Mouse (Mus musculus): Measurements from ENCODE around the gene Srsf1. TPM values are rescaled to one million over a fixed set of nuclear protein-coding genes. Genes with fewer than 3 reads are reported as not detected.

Gene Srsf1
- polyA plus RNA-seq, 1 experiment = 247 TPM

DNA sequence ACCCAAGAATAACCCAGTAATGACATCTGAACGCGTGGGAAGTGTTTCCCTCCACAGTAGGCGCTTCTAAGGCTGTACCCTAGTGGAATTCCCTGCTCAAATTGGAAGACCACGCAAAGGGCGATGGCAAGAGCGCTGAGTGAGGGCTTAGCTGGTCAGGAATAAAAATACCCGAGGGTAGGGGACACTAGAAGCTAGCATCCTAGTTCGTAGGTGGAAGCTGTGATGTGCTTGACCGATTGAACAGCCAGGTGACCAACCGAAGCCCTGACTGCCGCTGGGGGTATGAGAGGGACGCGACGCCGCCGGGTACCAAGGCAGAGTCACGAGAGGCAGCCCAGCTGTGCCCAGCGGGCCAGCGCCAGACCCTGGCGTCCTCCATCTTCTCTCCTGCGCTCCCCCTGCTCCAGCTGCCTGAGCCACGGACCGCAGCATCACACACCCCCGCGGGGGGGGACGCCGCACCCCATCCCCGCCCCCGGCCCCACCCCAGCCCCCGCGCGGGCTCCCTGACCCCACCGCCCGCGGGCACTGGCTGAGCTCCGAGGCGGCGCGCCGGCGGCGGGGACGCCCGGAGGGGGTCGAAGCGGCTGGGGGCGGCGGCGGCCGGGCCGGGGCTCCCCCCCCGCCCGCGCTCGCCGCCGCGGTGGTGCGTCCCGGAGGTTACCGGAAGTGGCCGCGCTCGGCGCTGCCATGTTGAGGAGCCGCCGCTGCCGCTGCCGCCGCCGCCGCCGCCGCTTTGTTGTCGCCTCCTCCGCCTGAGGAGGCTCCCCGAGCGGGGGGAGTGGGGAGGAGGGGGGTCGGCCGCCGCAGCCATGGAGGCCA, 20.6 kb downstream of the Srsf1 start, which contains the start of gene Vezf1:
Gene Vezf1, plus strand, starts transcription at position 694 of the 825 bp plus-strand sequence.
- 0 out of 2 replicates have a peak, but pooled peaks have one; percentile 33 for TF ChIP-seq POLR2A (IDR thresholded peaks at IDR 0.05; ENCODE audit: control insufficient read depth, extremely low read depth, insufficient read depth, low read length, poor library complexity)
- no peak for TF ChIP-seq CTCF (IDR thresholded peaks at IDR 0.05; ENCODE audit: borderline replicate concordance, control insufficient read depth, extremely low read depth, insufficient read depth, low read length, poor library complexity)
- peaks cover 7% of the 10 kb centered on the region for H3K4me1 ChIP-seq (replicated peaks; ENCODE audit: control insufficient read depth, insufficient read depth, low read length)
- 3% methylated on average over 73 of the region's 81 CpGs for WGBS
- peak within 1 kb of the TSS; percentile 96 for H3K4me3 ChIP-seq (ENCODE audit: control insufficient read depth, insufficient read depth, low read length)
- DNase-seq = peak; percentile 74
- H3K27me3 ChIP-seq (ENCODE audit: control insufficient read depth, insufficient read depth, low read length) = no peaks in the 10 kb centered on the region
- H3K27ac ChIP-seq (ENCODE audit: control insufficient read depth, insufficient read depth, low read length) = peak within 1 kb of the TSS; percentile 14; the same call in 1 of the 2 replicates
- no peaks in the 10 kb centered on the region for H3K36me3 ChIP-seq (ENCODE audit: control insufficient read depth, insufficient read depth, low read length)

DNA sequence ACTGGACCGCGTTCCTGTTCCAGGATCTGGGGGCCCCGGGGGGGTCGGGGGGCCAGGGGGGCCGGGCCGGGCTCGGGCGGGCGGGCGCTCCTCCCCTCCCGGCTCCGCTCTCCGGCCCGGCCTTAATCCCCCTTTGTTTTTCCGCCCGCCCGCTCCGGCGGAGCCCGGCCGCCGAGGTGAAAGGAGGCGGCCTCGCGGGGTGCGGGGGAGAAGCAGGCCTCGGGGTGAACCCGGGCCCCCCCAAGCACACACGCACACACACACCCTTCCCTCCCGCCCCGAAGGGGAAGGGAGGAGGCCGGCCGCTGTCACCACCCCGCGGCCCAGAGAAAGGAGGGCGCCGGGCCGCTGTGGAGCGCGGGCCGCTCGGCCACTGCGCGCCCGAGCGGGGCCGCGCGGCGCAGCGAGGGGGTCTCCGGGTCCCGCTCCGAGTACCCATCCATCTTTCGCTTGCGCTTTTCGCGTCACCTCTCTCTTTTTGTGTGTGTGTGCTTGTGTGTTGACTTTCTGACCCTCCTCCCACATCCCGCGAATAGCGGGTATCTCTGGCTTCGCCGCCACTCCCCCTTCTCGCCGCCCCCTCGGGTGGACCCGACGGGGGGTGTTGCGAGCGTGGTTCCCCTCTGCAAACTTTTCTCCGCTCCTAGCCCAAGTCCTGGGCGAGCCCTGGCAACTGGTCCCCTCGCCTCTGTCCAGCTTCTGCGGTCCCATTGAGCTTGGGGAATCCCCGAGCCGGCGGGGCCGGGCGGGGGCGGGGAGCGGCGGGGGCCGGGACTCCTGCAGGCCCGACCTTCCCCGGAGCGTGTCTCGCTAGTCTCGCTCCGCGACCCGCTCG, 21.5 kb downstream of the Srsf1 start:
- Histone ChIP-seq H3K27ac (ENCODE audit: control insufficient read depth, insufficient read depth, low read length) (peak overlapping the region; percentile 1; the same call in 1 of the 2 replicates), H3K27me3 (ENCODE audit: control insufficient read depth, insufficient read depth, low read length) (no peaks in the 10 kb centered on the region), H3K4me3 (ENCODE audit: control insufficient read depth, insufficient read depth, low read length) (peak overlapping the region; percentile 79), H3K4me1 (replicated peaks; ENCODE audit: control insufficient read depth, insufficient read depth, low read length) (peaks cover 14% of the 10 kb centered on the region), H3K36me3 (ENCODE audit: control insufficient read depth, insufficient read depth, low read length) (peaks cover 1% of the 10 kb centered on the region; the same call in 1 of the 2 replicates)
- TF ChIP-seq POLR2A (IDR thresholded peaks at IDR 0.05; ENCODE audit: control insufficient read depth, extremely low read depth, insufficient read depth, low read length, poor library complexity) (0 out of 2 replicates have a peak, but pooled peaks have one; percentile 21), CTCF (IDR thresholded peaks at IDR 0.05; ENCODE audit: borderline replicate concordance, control insufficient read depth, extremely low read depth, insufficient read depth, low read length, poor library complexity) (no peak)
- under 1% methylated on average over 74 of the region's 92 CpGs for WGBS
- DNase-seq = peak; percentile 59

DNA sequence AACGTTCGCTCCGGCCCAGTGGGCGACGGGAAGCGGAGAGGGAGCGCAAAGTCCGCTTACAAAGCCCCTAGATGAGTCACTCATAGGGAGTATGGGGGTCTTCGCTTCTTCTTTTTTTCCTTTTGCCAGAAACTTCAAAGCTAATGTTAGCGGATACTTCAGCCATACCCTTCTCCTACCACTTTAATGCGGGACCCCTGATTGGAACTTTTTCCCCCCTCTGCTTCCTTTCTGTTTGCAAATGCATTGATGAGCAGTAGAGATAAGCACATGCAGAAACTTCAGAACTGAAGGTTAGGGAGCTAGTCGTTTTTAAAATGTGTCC, 22.0 kb downstream of the Srsf1 start:
- WGBS = under 1% methylated on average over 12 of the region's 12 CpGs
- Histone ChIP-seq H3K4me3 (ENCODE audit: control insufficient read depth, insufficient read depth, low read length) (peak overlapping the region; percentile 79), H3K4me1 (replicated peaks; ENCODE audit: control insufficient read depth, insufficient read depth, low read length) (peaks cover 14% of the 10 kb centered on the region), H3K36me3 (ENCODE audit: control insufficient read depth, insufficient read depth, low read length) (peaks cover 6% of the 10 kb centered on the region), H3K27ac (ENCODE audit: control insufficient read depth, insufficient read depth, low read length) (no peak overlapping the region), H3K27me3 (ENCODE audit: control insufficient read depth, insufficient read depth, low read length) (no peaks in the 10 kb centered on the region)
- no peak for DNase-seq
- TF ChIP-seq CTCF (IDR thresholded peaks at IDR 0.05; ENCODE audit: borderline replicate concordance, control insufficient read depth, extremely low read depth, insufficient read depth, low read length, poor library complexity) (no peak), POLR2A (IDR thresholded peaks at IDR 0.05; ENCODE audit: control insufficient read depth, extremely low read depth, insufficient read depth, low read length, poor library complexity) (no peak)

DNA sequence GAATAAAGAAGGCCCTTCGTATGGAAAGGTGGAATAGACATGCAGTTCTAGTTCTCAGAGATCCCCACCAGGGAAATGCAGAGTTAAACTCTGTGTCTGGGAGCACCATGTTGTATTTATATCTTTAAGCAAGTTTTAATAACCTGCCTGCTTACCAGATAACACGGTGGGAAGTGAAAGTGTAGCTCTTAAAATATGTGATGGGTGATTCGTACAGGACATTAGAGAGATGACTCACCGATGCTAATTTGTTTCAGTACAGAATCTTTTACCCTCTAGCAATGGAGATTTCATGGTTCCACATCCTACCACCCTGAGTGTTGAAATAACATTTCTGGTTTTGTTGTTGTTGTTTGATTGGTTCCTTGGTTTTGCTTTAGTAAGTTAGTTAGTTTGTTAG, 23.2 kb downstream of the Srsf1 start:
- no peak overlapping the region for H3K4me3 ChIP-seq (ENCODE audit: control insufficient read depth, insufficient read depth, low read length)
- no peak for DNase-seq

DNA sequence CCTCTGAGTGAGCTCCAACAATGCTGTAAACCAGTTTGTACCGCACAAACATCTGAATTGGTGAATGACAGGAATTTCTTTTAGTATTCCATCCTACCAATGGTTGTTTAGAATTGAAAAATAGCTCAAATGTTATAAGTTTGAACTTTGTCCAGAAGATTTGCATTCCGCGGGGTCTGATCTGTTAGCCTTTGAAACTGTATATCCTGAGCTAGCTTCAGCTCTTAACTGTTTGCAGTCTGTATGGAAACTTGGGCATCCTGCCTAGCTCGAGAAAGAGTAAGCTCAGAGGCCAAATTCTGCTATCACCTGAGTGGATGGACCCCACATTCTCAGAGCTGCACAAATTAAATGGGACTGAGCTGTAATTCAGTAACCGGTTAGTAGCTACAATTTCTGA, 23.9 kb downstream of the Srsf1 start:
- peaks cover 23% of the 10 kb centered on the region for H3K36me3 ChIP-seq (ENCODE audit: control insufficient read depth, insufficient read depth, low read length)
- TF ChIP-seq POLR2A (IDR thresholded peaks at IDR 0.05; ENCODE audit: control insufficient read depth, extremely low read depth, insufficient read depth, low read length, poor library complexity) (no peak), CTCF (IDR thresholded peaks at IDR 0.05; ENCODE audit: borderline replicate concordance, control insufficient read depth, extremely low read depth, insufficient read depth, low read length, poor library complexity) (no peak)
- 90% methylated on average over 5 of the region's 5 CpGs for WGBS
- peaks cover 14% of the 10 kb centered on the region for H3K4me1 ChIP-seq (replicated peaks; ENCODE audit: control insufficient read depth, insufficient read depth, low read length)
- H3K27me3 ChIP-seq (ENCODE audit: control insufficient read depth, insufficient read depth, low read length) = no peaks in the 10 kb centered on the region
- no peak overlapping the region for H3K27ac ChIP-seq (ENCODE audit: control insufficient read depth, insufficient read depth, low read length)
- DNase-seq = no peak
- no peak overlapping the region for H3K4me3 ChIP-seq (ENCODE audit: control insufficient read depth, insufficient read depth, low read length)

More for the DNA sequence above, 23.2 kb downstream of the Srsf1 start:
- H3K27ac ChIP-seq (ENCODE audit: control insufficient read depth, insufficient read depth, low read length) = no peak overlapping the region
- H3K36me3 ChIP-seq (ENCODE audit: control insufficient read depth, insufficient read depth, low read length) = peaks cover 16% of the 10 kb centered on the region
- 57% methylated on average over 4 of the region's 4 CpGs for WGBS
- no peaks in the 10 kb centered on the region for H3K27me3 ChIP-seq (ENCODE audit: control insufficient read depth, insufficient read depth, low read length)
- no peak for TF ChIP-seq POLR2A (IDR thresholded peaks at IDR 0.05; ENCODE audit: control insufficient read depth, extremely low read depth, insufficient read depth, low read length, poor library complexity)
- no peak for TF ChIP-seq CTCF (IDR thresholded peaks at IDR 0.05; ENCODE audit: borderline replicate concordance, control insufficient read depth, extremely low read depth, insufficient read depth, low read length, poor library complexity)
- peaks cover 14% of the 10 kb centered on the region for H3K4me1 ChIP-seq (replicated peaks; ENCODE audit: control insufficient read depth, insufficient read depth, low read length)

DNA sequence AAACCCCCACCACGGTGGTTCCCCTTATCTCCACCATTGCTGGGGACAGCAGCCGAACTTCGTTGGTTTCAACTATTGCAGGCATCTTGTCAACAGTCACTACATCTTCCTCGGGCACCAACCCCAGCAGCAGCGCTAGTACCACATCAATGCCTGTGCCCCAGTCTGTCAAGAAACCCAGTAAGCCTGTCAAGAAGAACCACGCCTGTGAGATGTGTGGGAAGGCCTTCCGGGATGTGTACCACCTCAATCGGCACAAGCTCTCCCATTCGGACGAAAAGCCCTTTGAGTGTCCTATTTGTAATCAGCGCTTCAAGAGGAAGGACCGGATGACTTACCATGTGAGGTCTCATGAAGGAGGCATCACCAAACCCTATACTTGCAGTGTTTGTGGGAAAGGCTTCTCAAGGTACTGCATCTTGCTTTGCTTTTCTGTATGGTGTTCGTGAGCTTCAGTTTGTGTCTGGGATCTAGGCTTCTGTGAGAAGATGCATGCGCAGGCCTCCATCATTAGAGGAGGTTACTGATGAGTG, 26.2 kb downstream of the Srsf1 start:
- H3K36me3 ChIP-seq (ENCODE audit: control insufficient read depth, insufficient read depth, low read length) = peaks cover 43% of the 10 kb centered on the region
- H3K4me3 ChIP-seq (ENCODE audit: control insufficient read depth, insufficient read depth, low read length) = no peak overlapping the region
- no peak overlapping the region for H3K27ac ChIP-seq (ENCODE audit: control insufficient read depth, insufficient read depth, low read length)
- peaks cover 12% of the 10 kb centered on the region for H3K4me1 ChIP-seq (replicated peaks; ENCODE audit: control insufficient read depth, insufficient read depth, low read length)
- DNase-seq = no peak
- 67% methylated on average over 14 of the region's 14 CpGs for WGBS
- H3K27me3 ChIP-seq (ENCODE audit: control insufficient read depth, insufficient read depth, low read length) = no peaks in the 10 kb centered on the region
- TF ChIP-seq POLR2A (IDR thresholded peaks at IDR 0.05; ENCODE audit: control insufficient read depth, extremely low read depth, insufficient read depth, low read length, poor library complexity) (no peak), CTCF (IDR thresholded peaks at IDR 0.05; ENCODE audit: borderline replicate concordance, control insufficient read depth, extremely low read depth, insufficient read depth, low read length, poor library complexity) (no peak)
